Mouse (Mus musculus): Measurements from ENCODE around the gene Nit1.

GRCm38 (mm10) chr1:171293351-171293750 is 52.1 kb downstream of the Nit1 start:
- no peak for TF ChIP-seq CTCF (IDR thresholded peaks at IDR 0.05; ENCODE audit: insufficient read depth, low read depth, low read length)
- no peak for TF ChIP-seq POLR2A (IDR thresholded peaks at IDR 0.05; ENCODE audit: insufficient read depth, low read depth, low read length)

Data from olfactory bulb, adult 2 months (tissue).